Mouse (Mus musculus) cerebellum, adult 2 months (tissue): ENCODE measurements around the gene Gm17387. TPM values are rescaled to one million over a fixed set of nuclear protein-coding genes. Genes with fewer than 3 reads are reported as not detected.

ENCODE experiments used
- DNase-seq, 2 experiments: peaks; one replicate each; pipeline ENCODE4 v3.0.0; 2021
- H3K27ac ChIP-seq: fragments of 200-500 bp; 2 replicates; pipeline ENCODE4 v1.5.1; 2012; ENCODE audit warnings: low read length, control low read depth, inconsistent platforms; ENCODE audit not compliant: insufficient read depth
- H3K27me3 ChIP-seq: fragments of 200-500 bp; 2 replicates; pipeline ENCODE4 v1.6.1; 2012; ENCODE audit warnings: inconsistent platforms, mild to moderate bottlenecking, low read length, moderate library complexity; ENCODE audit not compliant: control insufficient read depth, insufficient read depth
- H3K4me1 ChIP-seq: fragments of 200-500 bp; 2 replicates; pipeline ENCODE4 v1.6.1; 2011; ENCODE audit warnings: low read length; ENCODE audit not compliant: control insufficient read depth, insufficient read depth
- H3K4me3 ChIP-seq: fragments of 200-500 bp; replicated peaks from 2 replicates; pipeline ENCODE3; 2011; ENCODE audit warnings: mild to moderate bottlenecking, low read depth, low read length, control low read depth; ENCODE audit not compliant: insufficient read depth
- CTCF ChIP-seq: fragments of 200-500 bp; IDR thresholded peaks from 2 replicates; pipeline ENCODE4 v1.5.1; 2011; ENCODE audit warnings: low read depth, mild to moderate bottlenecking, control low read depth, low read length, moderate library complexity, borderline replicate concordance; ENCODE audit not compliant: insufficient read depth
- POLR2A ChIP-seq: fragments of 200-500 bp; IDR thresholded peaks from 2 replicates; pipeline ENCODE4 v1.6.1; 2011; ENCODE audit warnings: low read length, control low read depth, borderline replicate concordance; ENCODE audit not compliant: insufficient read depth
- WGBS: fragments of 180-500 bp; shearing (Covaris S2); methylation state at CpG from one replicate; pipeline ENCODE4 v1.1.7; 2018; 5-methylcytosine and 5-hydroxymethylcytosine counted together
- polyA plus RNA-seq: library from polyadenylated mRNA; depleted of rRNA; stranded (reverse); fragments of >200 nt; gene quantifications from 2 replicates; pipeline ENCODE4 v1.2.3, GENCODE M21; 2012

Gm17387 gene
- polyA plus RNA-seq, 1 experiment: not detected

DNA sequence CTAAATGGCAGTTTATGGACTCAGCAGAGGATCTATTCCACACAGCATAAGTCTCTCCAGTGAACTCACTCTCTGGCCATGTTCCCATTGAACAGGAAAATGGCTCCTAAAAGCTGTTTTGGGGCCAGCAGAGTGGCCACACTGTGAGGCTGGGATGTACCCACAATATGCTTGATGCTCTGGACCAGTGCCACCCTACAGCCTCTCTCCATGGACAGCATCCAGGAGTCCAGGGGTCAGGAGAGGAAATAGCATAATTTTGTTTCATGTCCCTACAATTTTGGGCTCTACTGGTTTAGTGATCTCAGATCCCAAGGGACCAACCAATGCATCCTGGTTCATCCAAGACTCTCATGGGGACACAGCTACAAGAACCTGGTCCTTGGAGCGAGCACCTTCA lies 28.6 kb downstream of the Gm17387 start:
- WGBS: 90% methylated on average over 1 of the region's 1 CpGs
- DNase-seq: no peak

DNA sequence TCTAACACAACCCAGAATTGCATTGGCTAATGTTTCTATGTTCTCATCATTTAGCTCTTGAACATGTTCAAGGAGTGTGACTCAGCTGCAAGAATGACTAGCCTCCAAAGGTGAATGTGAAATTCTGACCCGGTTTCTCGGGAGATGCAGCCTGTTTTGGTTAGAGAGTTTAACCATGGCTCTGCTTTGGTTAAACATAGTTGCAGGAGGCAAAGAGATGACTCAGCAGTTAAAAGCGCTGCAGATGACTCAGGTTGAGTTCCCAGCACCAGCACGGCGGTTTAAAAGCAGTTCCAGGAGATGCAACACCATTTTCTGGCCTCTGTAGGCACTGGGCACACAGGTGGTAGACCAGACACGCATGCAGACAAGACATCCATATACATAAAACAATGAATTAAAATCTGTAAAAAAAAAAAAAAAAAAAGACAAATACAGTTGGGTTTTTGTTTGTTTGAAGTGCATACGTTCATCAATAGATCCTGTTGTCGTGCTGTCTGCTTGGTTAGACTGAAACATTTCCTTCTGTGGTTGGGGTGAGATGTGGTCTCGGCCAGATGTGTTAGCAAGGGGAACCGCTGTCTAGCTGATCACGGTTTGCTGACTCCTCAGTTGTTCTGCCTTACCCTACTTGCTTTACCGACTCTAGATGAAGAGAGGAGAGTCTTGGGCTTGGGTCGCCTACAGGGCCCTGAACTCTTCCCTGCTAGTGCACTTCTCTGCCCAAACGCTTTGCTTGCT lies 29.8 kb downstream of the Gm17387 start:
- H3K27me3 ChIP-seq: no peaks in the 10 kb centered on the region
- no peak overlapping the region for H3K27ac ChIP-seq
- TF ChIP-seq CTCF (no peak), POLR2A (no peak)
- WGBS: 96% methylated on average over 14 of the region's 14 CpGs
- no peak overlapping the region for H3K4me3 ChIP-seq
- DNase-seq: no peak
- peaks cover 19% of the 10 kb centered on the region for H3K4me1 ChIP-seq

More for the DNA sequence above, 28.6 kb downstream of the Gm17387 start:
- Histone ChIP-seq H3K4me1 (peaks cover 7% of the 10 kb centered on the region; the same call in 1 of the 2 replicates), H3K4me3 (no peak overlapping the region), H3K27me3 (no peaks in the 10 kb centered on the region), H3K27ac (no peak overlapping the region)
- TF ChIP-seq POLR2A (no peak), CTCF (no peak)

DNA sequence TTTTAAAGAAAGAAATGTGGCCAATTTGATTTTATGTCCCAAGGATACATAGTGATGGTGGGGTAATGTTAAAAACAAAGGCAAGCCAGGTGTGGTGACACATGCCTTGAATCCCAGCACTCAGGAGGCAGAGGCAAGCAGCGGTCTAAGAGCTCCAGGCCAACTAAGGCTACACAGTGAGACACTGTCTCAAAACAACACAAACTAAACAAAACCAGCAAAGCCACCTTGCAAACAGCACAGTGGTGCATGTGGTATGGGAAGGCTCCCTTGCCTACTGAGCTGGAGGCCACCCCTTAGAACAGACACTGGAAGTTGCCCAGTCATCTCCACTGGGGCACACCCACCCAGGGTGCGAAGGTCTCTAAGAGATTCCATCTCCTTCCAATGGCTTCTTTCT lies 31.0 kb downstream of the Gm17387 start:
- DNase-seq: no peak
- WGBS: 66% methylated on average over 2 of the region's 2 CpGs
- H3K27me3 ChIP-seq: no peaks in the 10 kb centered on the region
- TF ChIP-seq CTCF (no peak), POLR2A (no peak)
- peak overlapping the region; percentile 97 for H3K4me3 ChIP-seq
- peak overlapping the region; percentile 91; the same call in 1 of the 2 replicates for H3K27ac ChIP-seq
- peaks cover 20% of the 10 kb centered on the region for H3K4me1 ChIP-seq

DNA sequence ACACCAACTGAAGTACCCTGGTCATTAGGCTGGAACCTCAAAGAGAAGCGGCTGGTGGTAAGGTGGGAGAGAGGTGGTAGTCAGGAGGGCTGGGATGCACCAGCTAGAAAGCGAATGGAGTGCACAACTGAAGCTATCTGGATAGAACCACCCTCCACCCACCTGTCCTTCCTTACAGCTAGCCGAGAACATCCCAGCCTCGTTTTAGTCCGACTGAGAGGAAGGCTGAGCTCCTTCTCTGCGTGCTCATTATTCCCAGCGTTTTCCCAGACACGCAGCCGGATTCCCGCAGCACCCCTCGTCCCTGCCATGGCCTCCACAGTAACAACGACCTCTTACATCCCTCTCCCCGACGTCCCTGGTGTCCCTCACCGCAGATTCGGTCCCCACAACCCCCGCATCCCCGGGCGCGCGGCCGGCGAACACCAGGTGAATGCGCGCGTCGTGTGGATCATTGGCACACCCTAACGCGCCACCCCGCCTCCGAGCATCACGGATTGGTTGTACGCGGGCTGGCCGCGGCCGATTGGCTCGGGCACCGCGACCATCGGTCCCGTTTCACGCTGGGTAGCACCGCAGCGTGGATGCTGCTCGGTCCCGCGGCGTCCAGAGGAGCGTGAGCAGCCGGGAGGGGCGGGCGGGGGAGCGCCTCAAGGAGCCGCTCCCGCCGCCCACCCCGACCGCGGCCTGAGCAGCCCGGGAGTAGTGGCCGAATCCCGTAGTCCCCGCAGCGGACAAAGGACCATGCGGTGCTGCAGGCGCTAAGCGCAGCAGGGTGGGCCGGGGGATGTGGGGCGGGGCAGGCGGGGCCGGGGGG lies 31.7 kb downstream of the Gm17387 start, which contains the start of gene B4galnt4:
Gene B4galnt4, plus strand, starts transcription at position 679 of the 817 bp plus-strand sequence.
- TF ChIP-seq POLR2A: peak; percentile 98
- no peak for TF ChIP-seq CTCF
- WGBS: 1% methylated on average over 72 of the region's 72 CpGs
- Histone ChIP-seq H3K27ac (peak within 1 kb of the TSS; percentile 91), H3K27me3 (no peaks in the 10 kb centered on the region), H3K4me3 (peak within 1 kb of the TSS; percentile 97), H3K4me1 (peaks cover 20% of the 10 kb centered on the region)
- DNase-seq: peak; percentile 94 to 96

DNA sequence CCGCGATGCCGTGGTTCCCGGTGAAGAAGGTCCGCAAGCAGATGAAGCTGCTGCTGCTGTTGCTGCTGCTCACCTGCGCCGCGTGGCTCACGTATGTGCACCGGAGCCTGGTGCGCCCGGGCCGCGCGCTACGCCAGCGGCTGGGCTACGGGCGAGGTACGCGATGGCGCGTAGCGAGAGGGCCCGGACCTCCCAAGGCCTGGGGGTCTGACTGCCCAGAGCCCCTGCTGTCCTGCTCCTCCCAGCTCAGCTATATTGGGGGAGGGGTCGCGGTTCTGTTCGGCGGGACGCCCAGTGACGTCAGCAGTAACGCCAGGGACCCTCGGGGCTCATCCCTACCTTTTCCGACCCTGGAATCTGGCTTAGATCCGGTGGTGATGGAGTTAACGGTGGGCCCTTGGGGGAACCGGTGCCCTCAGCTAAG lies 32.4 kb downstream of the Gm17387 start:
- TF ChIP-seq CTCF (no peak), POLR2A (no peak)
- Histone ChIP-seq H3K27me3 (no peaks in the 10 kb centered on the region), H3K4me3 (peak overlapping the region; percentile 97), H3K4me1 (peaks cover 20% of the 10 kb centered on the region), H3K27ac (peak overlapping the region; percentile 49)
- WGBS: under 1% methylated on average over 37 of the region's 37 CpGs
- DNase-seq: peak; percentile 46 to 56

DNA sequence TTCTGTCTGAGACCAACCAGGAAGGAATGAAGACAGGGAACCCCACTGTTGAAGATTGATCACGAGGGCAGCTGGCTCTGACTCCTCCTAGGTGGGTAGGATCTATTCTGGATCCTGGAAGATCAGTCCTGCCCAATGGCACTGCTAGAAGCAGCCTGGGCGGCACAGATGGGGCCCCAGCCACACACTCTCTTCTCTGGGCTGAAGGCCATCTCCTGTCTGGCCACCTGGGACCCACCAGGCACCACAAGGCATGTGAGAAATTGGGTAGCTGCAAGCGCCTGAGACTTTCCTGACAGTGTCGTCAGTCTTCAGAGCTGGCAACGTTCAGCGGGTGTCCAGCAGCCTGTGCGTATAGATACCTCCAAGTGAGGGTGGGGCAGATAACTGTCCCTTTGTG lies 33.6 kb downstream of the Gm17387 start:
- 0 out of 2 replicates have a peak overlapping the region, but pooled peaks have one; percentile 0 for H3K27ac ChIP-seq
- WGBS: 13% methylated on average over 7 of the region's 7 CpGs
- peaks cover 20% of the 10 kb centered on the region for H3K4me1 ChIP-seq
- no peak for TF ChIP-seq CTCF
- no peak for TF ChIP-seq POLR2A
- peak; percentile 66 to 81 for DNase-seq
- no peaks in the 10 kb centered on the region for H3K27me3 ChIP-seq
- peak overlapping the region; percentile 0 for H3K4me3 ChIP-seq

DNA sequence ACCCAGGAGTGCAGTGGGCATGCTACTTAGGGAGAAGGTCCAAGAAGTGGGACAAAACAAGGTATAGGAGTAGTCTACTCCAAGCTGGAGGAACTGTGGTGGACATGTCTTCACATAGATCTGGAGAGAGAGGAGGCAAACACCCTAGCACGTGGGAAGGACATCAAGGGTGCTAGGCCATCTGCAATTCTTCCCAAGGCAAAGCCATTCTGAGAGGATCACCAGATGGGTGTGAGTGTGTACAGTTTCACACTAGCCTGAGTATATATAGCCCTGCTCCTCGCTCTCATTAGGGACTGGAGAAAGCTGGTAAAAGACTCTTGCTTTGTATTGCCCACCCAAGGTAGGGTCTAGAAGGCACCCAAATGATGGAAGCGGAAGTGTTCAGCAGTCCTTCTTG lies 34.4 kb downstream of the Gm17387 start:
- TF ChIP-seq POLR2A: no peak
- no peak for TF ChIP-seq CTCF
- DNase-seq: no peak

More for the DNA sequence above, 34.4 kb downstream of the Gm17387 start:
- H3K4me1 ChIP-seq: peaks cover 20% of the 10 kb centered on the region
- H3K4me3 ChIP-seq: no peak overlapping the region
- H3K27me3 ChIP-seq: no peaks in the 10 kb centered on the region
- no peak overlapping the region for H3K27ac ChIP-seq
- WGBS: 74% methylated on average over 3 of the region's 3 CpGs
